Mouse (Mus musculus) heart, postnatal 10 days (tissue): ENCODE measurements around the gene Krtap5-5. TPM values are rescaled to one million over a fixed set of nuclear protein-coding genes. Genes with fewer than 3 reads are reported as not detected.
"Not testable (repeated sequence)": the region's sequence is repeated elsewhere in the genome, so short reads cannot be mapped to it uniquely, and the experiment has no call there.

ENCODE experiments used
- DNase-seq, 2 experiments: peaks; one replicate each; pipeline ENCODE4 v3.0.0; 2021
- intact Hi-C: fragments of 180-260 bp; cut with DNase I; formaldehyde crosslinking; loops from one replicate; pipeline ENCODE4 v1.15.1; 2025
- total RNA-seq, 2 experiments: library from RNA; stranded (reverse); gene quantifications; 2 replicates each; pipeline ENCODE4 v1.2.3; 2021

Gene Krtap5-5
- not detected for total RNA-seq

GRCm38 (mm10) chr7:142229871-142230270 is at the start of gene Krtap5-5:
Gene Krtap5-5 (minus strand): TSS chr7:142229971.
- intact Hi-C loops, DNase-seq: not testable (repeated sequence)

GRCm38 (mm10) chr7:142279291-142279690 is 49.5 kb upstream of the Krtap5-5 start:
- DNase-seq, intact Hi-C loops: not testable (repeated sequence)

- intact Hi-C loops, result not testable (repeated sequence)
- peak; percentile 69 to 83 for DNase-seq
These were observed 48.4 kb upstream of the Krtap5-5 start for GRCm38 (mm10) chr7:142278183-142278582.

- DNase-seq, intact Hi-C loops: not testable (repeated sequence)
These were observed 44.5 kb upstream of the Krtap5-5 start, which contains the start of gene Gm4559 for GRCm38 (mm10) chr7:142274263-142274662. Gene Gm4559 (minus strand): TSS chr7:142274363.

- intact Hi-C loops, DNase-seq: not testable (repeated sequence)
These were observed 28.5 kb upstream of the Krtap5-5 start, which contains the start of gene Gm2431 for GRCm38 (mm10) chr7:142258254-142258653. Gene Gm2431 (minus strand): TSS chr7:142258354.

GRCm38 (mm10) chr7:142255517-142255916 is 25.7 kb upstream of the Krtap5-5 start:
- DNase-seq, result peak; percentile 31 to 55
- intact Hi-C loops, result no loop called here

GRCm38 (mm10) chr7:142249824-142250223 is 20.1 kb upstream of the Krtap5-5 start:
- intact Hi-C loops, result loop anchor here (1.0 kb wide), 1 partner anchor 104 kb away; no protein-coding TSS in a partner anchor

GRCm38 (mm10) chr7:142240978-142241377 is 11.2 kb upstream of the Krtap5-5 start, which contains the start of gene Gm40460:
Gene Gm40460 (minus strand): TSS chr7:142241078.
- intact Hi-C loops, result no loop called here
- no peak for DNase-seq

More at GRCm38 (mm10) chr7:142249824-142250223, 20.1 kb upstream of the Krtap5-5 start:
- peak; percentile 41 to 63 for DNase-seq

GRCm38 (mm10) chr7:142231540-142231939 is 1.8 kb upstream of the Krtap5-5 start:
- intact Hi-C loops, result no loop called here

GRCm38 (mm10) chr7:142224518-142224917 is 5.3 kb downstream of the Krtap5-5 start:
- intact Hi-C loops, result no loop called here
- no peak for DNase-seq

More at GRCm38 (mm10) chr7:142231540-142231939, 1.8 kb upstream of the Krtap5-5 start:
- no peak for DNase-seq

GRCm38 (mm10) chr7:142212136-142212535 is 17.6 kb downstream of the Krtap5-5 start:
- intact Hi-C loops, DNase-seq: not testable (repeated sequence)

GRCm38 (mm10) chr7:142211559-142211958 is 18.2 kb downstream of the Krtap5-5 start, which contains the start of gene Gm7579:
Gene Gm7579 (plus strand): TSS chr7:142211859.
- intact Hi-C loops, result no loop called here
- DNase-seq, result no peak

GRCm38 (mm10) chr7:142206891-142207290 is 22.9 kb downstream of the Krtap5-5 start:
- DNase-seq, intact Hi-C loops: not testable (repeated sequence)

- intact Hi-C loops, result no loop called here
- DNase-seq, result no peak
These were observed 24.3 kb downstream of the Krtap5-5 start for GRCm38 (mm10) chr7:142205488-142205887.

- no peak for DNase-seq
- intact Hi-C loops, result no loop called here
These were observed 28.7 kb downstream of the Krtap5-5 start, which contains the start of gene Krtap5-3 for GRCm38 (mm10) chr7:142201064-142201463. Gene Krtap5-3 (plus strand): TSS chr7:142201364.

GRCm38 (mm10) chr7:142198748-142199147 is 31.0 kb downstream of the Krtap5-5 start:
- intact Hi-C loops, result no loop called here
- DNase-seq, result no peak

- intact Hi-C loops, result no loop called here
- DNase-seq, result no peak
These were observed 39.5 kb downstream of the Krtap5-5 start, which contains the start of gene Gm10153 for GRCm38 (mm10) chr7:142190289-142190688. Gene Gm10153 (minus strand): TSS chr7:142190389.

- intact Hi-C loops, result no loop called here
- DNase-seq, result no peak
These were observed 41.6 kb downstream of the Krtap5-5 start for GRCm38 (mm10) chr7:142188156-142188555.

- DNase-seq, result no peak
These were observed 48.8 kb downstream of the Krtap5-5 start for GRCm38 (mm10) chr7:142181021-142181420.

More at GRCm38 (mm10) chr7:142181021-142181420, 48.8 kb downstream of the Krtap5-5 start:
- intact Hi-C loops, result no loop called here
